Mouse (Mus musculus) ES-Bruce4 (cell line): ENCODE data around the gene Lrrc74b. TPM values are rescaled to one million over a fixed set of nuclear protein-coding genes. Genes with fewer than 3 reads are reported as not detected.

Source experiments
- H3K27ac ChIP-seq: 2 replicates; pipeline ENCODE4 v1.5.1; 2012; ENCODE audit warnings: low read length, inconsistent platforms; ENCODE audit not compliant: insufficient read depth
- H3K27me3 ChIP-seq: 2 replicates; pipeline ENCODE4 v1.6.1; 2012; ENCODE audit warnings: mild to moderate bottlenecking, low read length, inconsistent platforms; ENCODE audit not compliant: control insufficient read depth, poor library complexity, insufficient read depth, severe bottlenecking
- H3K36me3 ChIP-seq: 2 replicates; pipeline ENCODE4 v1.6.1; 2012; ENCODE audit warnings: inconsistent platforms, mild to moderate bottlenecking, low read length, moderate library complexity; ENCODE audit not compliant: control insufficient read depth, poor library complexity, insufficient read depth, severe bottlenecking
- H3K4me1 ChIP-seq: one replicate; pipeline ENCODE4 v1.8.1; 2011; ENCODE audit warnings: low read length; ENCODE audit not compliant: control insufficient read depth, insufficient read depth
- H3K4me3 ChIP-seq: 2 replicates; pipeline ENCODE4 v1.5.1; 2011; ENCODE audit warnings: low read depth, mild to moderate bottlenecking, low read length
- H3K9ac ChIP-seq: 2 replicates; pipeline ENCODE4 v1.6.1; 2012; ENCODE audit warnings: low read depth, mild to moderate bottlenecking, inconsistent platforms; ENCODE audit not compliant: poor library complexity, severe bottlenecking
- H3K9me3 ChIP-seq: replicated peaks from 2 replicates; pipeline ENCODE4 v1.6.1; 2012; ENCODE audit warnings: mild to moderate bottlenecking, low read length, inconsistent platforms; ENCODE audit not compliant: control insufficient read depth, poor library complexity, insufficient read depth, severe bottlenecking
- CTCF ChIP-seq: IDR thresholded peaks from one replicate; pipeline ENCODE4 v1.8.1; 2011; ENCODE audit warnings: low read depth, low read length
- EP300 ChIP-seq: IDR thresholded peaks from 2 replicates; pipeline ENCODE4 v1.6.1; 2011; ENCODE audit warnings: low read depth, low read length; ENCODE audit not compliant: insufficient read depth
- POLR2A ChIP-seq: IDR thresholded peaks from one replicate; pipeline ENCODE4 v1.8.1; 2011; ENCODE audit warnings: low read length; ENCODE audit not compliant: insufficient read depth
- polyA plus RNA-seq: library from polyadenylated mRNA; stranded (reverse); fragments of >200 nt; gene quantifications from 2 replicates; pipeline ENCODE4 v1.2.4, GENCODE M21; 2011; ENCODE audit warnings: low read depth; ENCODE audit not compliant: missing spikeins, insufficient read depth, insufficient read length

Lrrc74b gene
- polyA plus RNA-seq, 1 experiment: 1.8 TPM

- no peak for TF ChIP-seq CTCF
- TF ChIP-seq EP300: no peak
- TF ChIP-seq POLR2A: no peak
- no peak overlapping the region for H3K27ac ChIP-seq
- no peaks in the 10 kb centered on the region for H3K9me3 ChIP-seq
- H3K9ac ChIP-seq: no peak overlapping the region
- no peaks in the 10 kb centered on the region for H3K27me3 ChIP-seq
- H3K4me1 ChIP-seq: no peaks in the 10 kb centered on the region
- H3K4me3 ChIP-seq: no peak overlapping the region
- H3K36me3 ChIP-seq: no peaks in the 10 kb centered on the region
These were observed 2.5 kb upstream of the Lrrc74b start for GRCm38 (mm10) chr16:17563580-17563979.

GRCm38 (mm10) chr16:17561751-17562208, 733 bp upstream of the Lrrc74b start, which contains the start of gene P2rx6:
Gene P2rx6, plus strand, starts transcription at chr16:17561885.
- H3K27ac ChIP-seq: no peak within 1 kb of the TSS
- no peak for TF ChIP-seq EP300
- no peak for TF ChIP-seq POLR2A
- TF ChIP-seq CTCF: no peak
- H3K4me1 ChIP-seq: no peaks in the 10 kb centered on the region
- H3K9ac ChIP-seq: no peak within 1 kb of the TSS
- peak within 1 kb of the TSS; percentile 66 for H3K4me3 ChIP-seq
- H3K27me3 ChIP-seq: no peaks in the 10 kb centered on the region
- H3K9me3 ChIP-seq: no peaks in the 10 kb centered on the region
- H3K36me3 ChIP-seq: no peaks in the 10 kb centered on the region

GRCm38 (mm10) chr16:17559396-17560027, 1.5 kb downstream of the Lrrc74b start:
- H3K4me1 ChIP-seq: no peaks in the 10 kb centered on the region
- H3K4me3 ChIP-seq: no peak overlapping the region
- H3K36me3 ChIP-seq: no peaks in the 10 kb centered on the region
- no peaks in the 10 kb centered on the region for H3K9me3 ChIP-seq
- H3K27me3 ChIP-seq: no peaks in the 10 kb centered on the region
- TF ChIP-seq POLR2A (no peak), EP300 (no peak), CTCF (no peak)
- H3K9ac ChIP-seq: 0 out of 2 replicates have a peak overlapping the region, but pooled peaks have one; percentile 20
- no peak overlapping the region for H3K27ac ChIP-seq

GRCm38 (mm10) chr16:17558811-17559210, 2.2 kb downstream of the Lrrc74b start:
- Histone ChIP-seq H3K36me3 (no peaks in the 10 kb centered on the region), H3K9me3 (no peaks in the 10 kb centered on the region), H3K4me3 (peak overlapping the region; percentile 20), H3K9ac (0 out of 2 replicates have a peak overlapping the region, but pooled peaks have one; percentile 20), H3K27me3 (no peaks in the 10 kb centered on the region), H3K27ac (no peak overlapping the region), H3K4me1 (no peaks in the 10 kb centered on the region)
- TF ChIP-seq CTCF: no peak
- TF ChIP-seq POLR2A: no peak
- no peak for TF ChIP-seq EP300

- no peak overlapping the region for H3K27ac ChIP-seq
- H3K9ac ChIP-seq: no peak overlapping the region
- peak; percentile 98 for TF ChIP-seq CTCF
- TF ChIP-seq EP300: peak; percentile 37; the same call in 1 of the 2 replicates
- no peak for TF ChIP-seq POLR2A
- no peaks in the 10 kb centered on the region for H3K9me3 ChIP-seq
- H3K27me3 ChIP-seq: no peaks in the 10 kb centered on the region
- H3K36me3 ChIP-seq: no peaks in the 10 kb centered on the region
- no peak overlapping the region for H3K4me3 ChIP-seq
- H3K4me1 ChIP-seq: no peaks in the 10 kb centered on the region
These were observed 3.0 kb downstream of the Lrrc74b start for GRCm38 (mm10) chr16:17557947-17558480.

GRCm38 (mm10) chr16:17556907-17557306, 4.1 kb downstream of the Lrrc74b start:
- Histone ChIP-seq H3K27ac (no peak overlapping the region), H3K4me1 (no peaks in the 10 kb centered on the region), H3K9me3 (no peaks in the 10 kb centered on the region), H3K4me3 (no peak overlapping the region), H3K9ac (no peak overlapping the region), H3K27me3 (no peaks in the 10 kb centered on the region), H3K36me3 (no peaks in the 10 kb centered on the region)
- TF ChIP-seq POLR2A: no peak
- TF ChIP-seq CTCF: no peak
- no peak for TF ChIP-seq EP300
